In the genomic region with DNA sequence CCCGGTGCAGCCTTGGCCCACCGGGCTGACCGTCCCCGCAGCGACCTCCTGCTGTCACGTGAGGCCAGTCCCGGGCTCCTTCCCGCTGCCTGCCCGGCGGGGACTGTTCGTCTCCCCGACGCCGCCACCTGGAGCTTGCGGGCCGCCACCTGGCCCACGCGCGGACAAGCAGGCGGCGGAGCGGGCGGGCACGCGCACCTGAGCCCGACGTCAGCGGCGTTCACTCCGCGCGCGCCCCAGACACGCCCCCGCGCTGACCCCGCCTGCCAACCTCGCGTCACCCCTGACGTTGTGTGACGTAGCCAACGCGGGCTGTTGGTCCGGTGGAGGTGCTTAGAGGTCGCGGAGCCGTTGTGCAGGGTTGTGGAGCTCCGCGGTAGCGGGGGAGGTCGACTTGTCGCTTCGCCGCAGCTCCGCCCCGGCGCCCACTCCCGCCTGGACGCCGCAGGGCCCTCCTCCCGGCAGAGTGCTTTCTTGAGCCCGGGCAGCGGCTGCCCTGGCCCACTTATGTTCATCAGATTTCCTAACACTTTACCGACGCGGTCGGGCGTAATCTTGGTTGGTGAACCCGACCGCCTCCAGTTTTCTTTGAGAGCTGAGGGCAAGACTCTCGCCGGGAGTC, we compare ENCODE assay signal across 7 mouse cellular contexts. TPM values are rescaled to one million over a fixed set of nuclear protein-coding genes. Genes with fewer than 3 reads are reported as not detected.
DNase-seq lines count a peak whose midpoint lies in the region; ATAC-seq lines count a peak whose summit lies in the region.

A gene (minus strand): TSS at position 274 of the 622 bp plus-strand sequence.

- peak within 1 kb of the TSS; percentile 79 for H3K4me2 ChIP-seq in embryonic facial prominence, embryonic 11.5 days (ENCODE audit: low read depth, low read length)
- H3K4me2 ChIP-seq in limb, embryonic 11.5 days (ENCODE audit: low read depth, severe bottlenecking): peak within 1 kb of the TSS; percentile 70
- H3K4me2 ChIP-seq in midbrain, embryonic 14.5 days (ENCODE audit: low read length): peak within 1 kb of the TSS; percentile 86

- DNase-seq in adrenal gland, postnatal 14 days: peak; percentile 98
- peak; percentile 94 for DNase-seq in embryonic facial prominence, embryonic 11.5 days (ENCODE audit: low spot score)
- DNase-seq in heart, adult 11 months: peak; percentile 100
- DNase-seq in kidney, adult 18-20 months: peak; percentile 99
- peak; percentile 97 for DNase-seq in limb, embryonic 11.5 days (ENCODE audit: low spot score)
- peak; percentile 96 for DNase-seq in midbrain, embryonic 14.5 days
- DNase-seq in spleen, adult 18-20 months: peak; percentile 95 to 98

- no peaks in the 10 kb centered on the region for H3K9me3 ChIP-seq in embryonic facial prominence, embryonic 11.5 days (replicated peaks; ENCODE audit: control insufficient read depth, low read length)
- no peaks in the 10 kb centered on the region for H3K9me3 ChIP-seq in limb, embryonic 11.5 days (ENCODE audit: control insufficient read depth, low read length)
- no peaks in the 10 kb centered on the region for H3K9me3 ChIP-seq in midbrain, embryonic 14.5 days (ENCODE audit: control insufficient read depth, low read length)

- H3K9ac ChIP-seq in embryonic facial prominence, embryonic 11.5 days (replicated peaks; ENCODE audit: low read length): peak within 1 kb of the TSS; percentile 92
- peak within 1 kb of the TSS; percentile 87 for H3K9ac ChIP-seq in limb, embryonic 11.5 days (ENCODE audit: low read length)
- H3K9ac ChIP-seq in midbrain, embryonic 14.5 days (replicated peaks; ENCODE audit: low read length): peak within 1 kb of the TSS; percentile 90

- H3K36me3 ChIP-seq in embryonic facial prominence, embryonic 11.5 days (replicated peaks; ENCODE audit: control insufficient read depth, insufficient read depth, low read depth, low read length): no peaks in the 10 kb centered on the region; the same call in 1 of the 2 replicates
- no peaks in the 10 kb centered on the region for H3K36me3 ChIP-seq in limb, embryonic 11.5 days (ENCODE audit: control insufficient read depth, insufficient read depth, low read length)
- no peaks in the 10 kb centered on the region for H3K36me3 ChIP-seq in midbrain, embryonic 14.5 days (ENCODE audit: control insufficient read depth, insufficient read depth, low read length)

- peaks cover 8% of the 10 kb centered on the region for H3K4me1 ChIP-seq in embryonic facial prominence, embryonic 11.5 days (ENCODE audit: control insufficient read depth, insufficient read depth, low read length)
- peaks cover 32% of the 10 kb centered on the region for H3K4me1 ChIP-seq in limb, embryonic 11.5 days (ENCODE audit: control insufficient read depth, insufficient read depth, low read length)
- peaks cover 56% of the 10 kb centered on the region for H3K4me1 ChIP-seq in midbrain, embryonic 14.5 days (ENCODE audit: control insufficient read depth, insufficient read depth, low read length)

- H3K27me3 ChIP-seq in embryonic facial prominence, embryonic 11.5 days (ENCODE audit: control insufficient read depth, insufficient read depth, low read length): no peaks in the 10 kb centered on the region
- H3K27me3 ChIP-seq in limb, embryonic 11.5 days (ENCODE audit: control insufficient read depth, insufficient read depth, low read length): no peaks in the 10 kb centered on the region
- no peaks in the 10 kb centered on the region for H3K27me3 ChIP-seq in midbrain, embryonic 14.5 days (ENCODE audit: control insufficient read depth, insufficient read depth, low read length)

- H3K27ac ChIP-seq in embryonic facial prominence, embryonic 11.5 days (replicated peaks; ENCODE audit: low read depth, low read length): peak within 1 kb of the TSS; percentile 95
- peak within 1 kb of the TSS; percentile 97 for H3K27ac ChIP-seq in limb, embryonic 11.5 days (replicated peaks; ENCODE audit: low read depth, low read length)
- H3K27ac ChIP-seq in midbrain, embryonic 14.5 days (replicated peaks; ENCODE audit: low read depth, low read length): peak within 1 kb of the TSS; percentile 93

- WGBS in embryonic facial prominence, embryonic 11.5 days: under 1% methylated on average over 71 of the region's 72 CpGs
- WGBS in limb, embryonic 11.5 days: under 1% methylated on average over 59 of the region's 72 CpGs
- under 1% methylated on average over 72 of the region's 72 CpGs for WGBS in midbrain, embryonic 14.5 days

- peak within 1 kb of the TSS; percentile 94 for H3K4me3 ChIP-seq in embryonic facial prominence, embryonic 11.5 days (ENCODE audit: low read depth, low read length)
- H3K4me3 ChIP-seq in limb, embryonic 11.5 days (ENCODE audit: low read depth, low read length): peak within 1 kb of the TSS; percentile 88
- peak within 1 kb of the TSS; percentile 88 for H3K4me3 ChIP-seq in midbrain, embryonic 14.5 days (replicated peaks; ENCODE audit: low read depth, low read length)

- ATAC-seq in embryonic facial prominence, embryonic 11.5 days (replicated peaks; ENCODE audit: insufficient number of reproducible peaks, low FRiP score, low TSS enrichment, low read depth): peak; percentile 21; the same call in 1 of the 2 replicates
- ATAC-seq in limb, embryonic 11.5 days (ENCODE audit: insufficient number of reproducible peaks, low FRiP score, low TSS enrichment, low read depth): peak; percentile 52
- ATAC-seq in midbrain, embryonic 14.5 days (ENCODE audit: low FRiP score, low TSS enrichment): peak; percentile 69; the same call in 1 of the 2 replicates

RNA-seq across cellular contexts. Expression of the gene that starts here (rescaled TPM):
- 38.0 and 43.9 TPM in 2 replicates for total RNA-seq in adrenal gland, postnatal 14 days (2021)
- polyA plus RNA-seq in embryonic facial prominence, embryonic 11.5 days (2014; fragmentation: Nextera tagmentation; extraction: Ambion mirVana): 16.4 and 17.4 TPM in 2 replicates
- 17.3 and 19.5 TPM in 2 replicates for polyA plus RNA-seq in limb, embryonic 11.5 days (2014; fragmentation: Nextera tagmentation; extraction: Ambion mirVana)
- 16.2 and 23.9 TPM in 2 replicates for polyA plus RNA-seq in midbrain, embryonic 14.5 days (2014; fragmentation: Nextera tagmentation; extraction: Ambion mirVana)

Comparison
In these comparisons a context has a peak if more than half of its experiments do, and no peak if none do; other contexts are left out.
1. Peak in every context shown above with its lines: DNase-seq, ATAC-seq, H3K4me3 ChIP-seq and H3K27ac ChIP-seq.